Mouse (Mus musculus): ENCODE data around the gene Zfp697.
"Not testable (repeated sequence)": the region's sequence is repeated elsewhere in the genome, so short reads cannot be mapped to it uniquely, and the experiment has no call there.

Zfp697 gene

DNA sequence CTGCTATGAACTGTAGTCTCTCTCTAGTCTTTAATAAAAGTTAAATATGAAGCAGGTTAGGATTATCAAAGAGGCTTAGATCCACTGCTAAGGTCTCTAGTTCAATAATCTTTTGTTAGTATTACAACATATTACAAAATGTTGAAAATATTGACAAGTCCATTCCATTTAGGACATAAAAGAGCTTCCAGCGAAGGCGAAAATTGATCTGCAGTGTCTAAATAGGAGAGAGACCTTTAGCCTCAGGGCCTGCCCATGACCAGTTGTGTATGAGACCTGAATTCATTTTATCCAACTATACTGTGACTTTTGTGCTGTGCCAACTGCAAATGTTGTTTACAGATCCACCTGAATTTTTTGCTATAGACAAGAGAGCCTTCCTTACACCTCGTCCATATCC, 247.4 kb downstream of the Zfp697 start:
- DNase-seq (ENCODE audit: low spot score in 2 of 2), result no peak

DNA sequence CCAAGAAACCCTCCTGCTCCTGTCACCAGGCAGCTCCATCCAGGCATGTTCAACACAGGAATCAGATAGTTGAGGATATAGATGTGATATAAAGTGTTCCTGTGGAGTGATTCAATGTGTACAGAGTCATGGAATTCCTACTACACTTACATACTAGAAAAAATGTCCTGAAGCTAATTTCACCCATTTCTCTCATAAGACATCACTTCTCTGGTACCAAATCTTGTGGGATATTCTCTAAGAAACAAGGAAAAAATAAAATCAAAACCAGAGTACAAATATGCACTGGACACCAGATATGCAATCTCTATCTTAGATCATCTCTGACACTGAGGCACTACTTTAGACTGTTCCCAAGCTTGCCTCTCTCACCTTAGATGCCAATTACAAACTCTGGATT, 247.9 kb downstream of the Zfp697 start, which contains the start of gene Hsd3b5:
TSS of gene Hsd3b5 (minus strand) at position 101 of the 400 bp plus-strand sequence.
- no peak for DNase-seq (ENCODE audit: low spot score in 2 of 2)

DNA sequence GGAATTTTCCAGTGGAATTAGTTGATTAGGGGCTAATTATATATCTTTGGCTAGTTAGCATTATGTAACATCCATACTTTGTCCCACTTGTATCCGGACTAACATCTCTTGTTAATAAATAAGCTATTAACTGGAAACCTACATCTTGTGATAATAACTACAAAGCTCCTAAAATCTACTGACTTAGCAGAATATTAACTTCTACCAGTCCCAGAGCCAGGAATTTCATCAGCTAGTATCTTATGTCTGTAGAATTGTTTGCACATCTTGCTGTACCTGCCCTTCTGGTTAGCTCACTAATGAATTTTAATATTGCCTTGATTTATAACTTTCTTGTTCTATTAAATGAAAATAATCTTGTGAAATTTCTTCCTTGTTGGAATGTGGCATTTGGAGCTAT, 252.9 kb downstream of the Zfp697 start:
- DNase-seq (ENCODE audit: low spot score in 2 of 2), result no peak

DNA sequence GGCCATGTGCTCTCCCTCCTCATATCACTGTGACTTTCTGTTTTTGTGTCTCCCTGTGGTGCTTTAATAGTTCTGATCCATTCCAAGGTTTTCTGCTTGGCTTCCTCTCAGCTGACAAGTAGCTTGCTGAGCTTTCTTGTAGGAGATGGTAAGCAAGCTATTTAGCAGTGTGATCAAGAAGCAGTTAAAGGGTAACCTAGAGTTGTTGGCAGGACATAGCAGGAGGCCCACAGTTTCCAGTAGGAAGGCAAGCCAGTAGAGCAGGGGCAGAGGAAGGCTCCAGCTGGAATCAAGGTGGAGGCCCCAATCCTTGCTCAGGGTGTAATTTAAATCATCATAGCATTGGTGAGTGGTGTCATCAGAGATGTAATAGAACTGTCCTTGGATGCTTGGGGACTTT, 298.5 kb downstream of the Zfp697 start:
- DNase-seq (ENCODE audit: low spot score in 2 of 2), result no peak

DNA sequence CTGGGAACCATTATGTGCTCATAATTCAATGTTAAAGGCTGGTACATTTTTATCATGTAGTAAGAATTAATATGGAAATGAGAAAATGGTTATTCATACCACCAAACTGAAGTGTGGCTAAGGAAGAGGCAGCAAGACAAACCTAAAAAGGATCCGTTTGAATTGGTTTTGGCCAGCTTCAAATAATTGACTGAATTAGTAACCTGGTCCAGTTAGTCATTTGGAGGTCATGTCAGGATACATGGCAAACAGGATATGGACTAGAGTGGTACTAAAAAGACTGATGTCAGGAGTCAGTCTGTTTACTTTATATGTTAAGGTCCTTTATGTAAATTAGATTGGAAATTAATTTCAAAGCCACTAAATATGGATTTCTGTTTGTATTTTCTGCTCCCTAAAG, 300.1 kb downstream of the Zfp697 start:
- DNase-seq (ENCODE audit: low spot score in 2 of 2), result no peak

DNA sequence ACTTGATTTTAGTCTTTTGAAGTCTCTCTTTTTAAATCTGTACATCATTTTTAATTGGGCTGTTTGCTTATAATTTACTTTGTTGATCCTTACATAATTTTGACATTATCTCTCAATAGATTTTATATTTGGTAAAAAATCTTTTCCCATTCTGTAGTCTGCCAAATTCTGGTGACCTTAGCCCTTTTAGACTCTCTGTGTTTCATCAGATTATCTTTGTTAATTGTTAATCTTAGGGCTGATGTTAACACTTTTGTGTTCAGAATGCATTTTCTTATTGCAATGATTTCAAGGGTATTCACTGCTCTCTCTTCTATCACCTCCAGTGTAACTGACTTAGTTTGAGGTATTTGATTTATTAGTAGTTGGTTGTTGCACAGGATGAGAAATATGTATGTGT, 338.5 kb downstream of the Zfp697 start:
- DNase-seq (ENCODE audit: low spot score in 2 of 2), result no peak

DNA sequence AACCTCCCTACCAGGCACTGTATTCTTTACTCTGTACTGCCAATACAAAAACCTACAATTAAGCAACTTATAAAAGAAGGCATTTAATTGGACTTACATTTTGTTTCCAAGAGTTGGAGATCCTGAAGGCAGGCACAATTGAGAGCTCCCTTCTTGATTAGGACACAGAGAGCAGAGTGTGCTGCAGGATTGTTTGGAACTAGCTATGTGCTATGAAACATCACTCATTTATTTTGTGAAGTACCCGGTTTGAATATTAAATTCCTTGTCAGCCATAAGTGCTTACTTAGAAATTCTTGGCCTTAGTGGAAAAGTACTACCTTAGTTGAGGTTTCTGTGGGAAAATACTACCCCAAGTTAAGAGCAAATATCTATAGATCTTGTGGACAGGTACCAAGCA, 342.1 kb downstream of the Zfp697 start, which contains the start of gene Hsd3b2:
TSS of gene Hsd3b2 (minus strand) at position 168 of the 400 bp plus-strand sequence.
- DNase-seq (ENCODE audit: low spot score in 2 of 2), result no peak

DNA sequence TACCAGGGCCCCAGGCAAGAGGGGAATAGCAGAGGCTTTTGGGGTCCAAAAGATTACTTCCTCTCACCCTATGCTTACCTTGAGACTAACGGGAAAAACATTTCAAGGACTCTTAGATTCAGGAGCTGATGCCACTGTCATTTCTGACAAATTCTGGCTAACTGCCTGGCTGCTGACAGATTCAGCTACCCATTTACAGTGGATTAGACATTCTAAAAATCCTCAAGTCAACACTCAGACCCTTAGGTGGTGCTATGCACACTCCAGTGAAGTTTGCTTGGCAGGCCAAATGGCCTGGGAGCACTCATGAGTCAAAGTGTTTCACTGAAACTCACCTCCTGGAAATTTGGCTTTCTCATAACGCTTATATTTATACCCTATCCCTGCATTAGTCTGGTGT, 344.0 kb downstream of the Zfp697 start:
- no peak for DNase-seq (ENCODE audit: low spot score in 2 of 2)

DNA sequence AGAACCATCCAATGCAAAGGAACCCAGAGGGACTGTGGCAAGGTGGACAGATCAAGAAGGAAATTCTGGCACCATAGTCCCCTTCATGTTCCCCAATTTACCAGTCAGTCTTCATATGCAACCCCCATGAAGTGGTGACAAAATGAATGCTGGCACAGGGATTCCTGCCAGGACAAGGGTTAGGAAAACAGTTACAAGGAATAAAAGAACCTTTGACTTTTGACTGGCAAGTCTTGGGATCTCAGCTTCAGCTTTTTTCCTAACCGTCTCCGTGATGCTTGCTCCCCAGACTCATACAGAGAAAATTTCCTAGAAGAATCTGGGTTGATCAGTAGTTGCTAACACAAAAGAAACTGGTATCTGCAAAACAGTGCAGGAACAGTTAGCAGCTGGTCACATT, 351.5 kb downstream of the Zfp697 start:
- no peak for DNase-seq (ENCODE audit: low spot score in 2 of 2)

DNA sequence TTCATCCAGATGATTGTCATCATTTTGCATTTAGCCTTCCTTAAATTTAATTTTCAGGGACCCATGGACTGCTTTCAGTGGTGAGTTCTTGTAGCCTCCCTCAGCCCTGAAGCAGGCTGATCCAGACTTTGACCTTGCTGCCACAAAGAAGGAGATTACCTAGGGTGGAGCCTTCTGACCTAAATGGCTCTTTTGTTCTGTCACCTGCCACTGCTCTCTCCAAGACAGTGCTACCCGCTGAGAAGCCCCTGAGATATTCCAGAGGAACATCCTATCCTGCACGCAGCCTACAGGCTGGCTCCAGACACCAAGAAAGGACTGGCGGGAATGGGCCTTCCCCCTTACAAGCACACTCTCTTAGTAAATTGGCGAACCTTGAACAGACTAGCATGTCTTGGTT, 352.1 kb downstream of the Zfp697 start:
- no peak for DNase-seq (ENCODE audit: low spot score in 2 of 2)

DNA sequence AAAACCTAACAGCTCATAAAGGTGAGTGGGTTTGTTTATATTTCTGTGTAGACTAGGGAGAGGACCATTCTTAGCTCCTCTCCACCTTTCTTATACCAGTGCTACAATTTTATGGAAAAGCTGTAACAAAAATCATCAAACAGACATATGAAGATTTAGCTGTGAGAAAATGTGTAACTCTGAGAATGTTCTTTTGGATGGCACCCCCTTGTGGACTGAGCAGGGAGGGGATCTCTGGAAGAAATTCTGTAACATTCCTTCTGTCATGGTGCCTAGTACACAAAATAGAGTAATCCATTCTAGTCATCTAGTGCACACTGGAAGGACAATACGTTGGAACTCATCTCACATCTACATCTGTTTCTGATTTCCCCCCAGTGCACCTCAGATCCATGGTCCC, 358.8 kb downstream of the Zfp697 start:
- not testable (repeated sequence) for DNase-seq (ENCODE audit: low spot score in 2 of 2)

DNA sequence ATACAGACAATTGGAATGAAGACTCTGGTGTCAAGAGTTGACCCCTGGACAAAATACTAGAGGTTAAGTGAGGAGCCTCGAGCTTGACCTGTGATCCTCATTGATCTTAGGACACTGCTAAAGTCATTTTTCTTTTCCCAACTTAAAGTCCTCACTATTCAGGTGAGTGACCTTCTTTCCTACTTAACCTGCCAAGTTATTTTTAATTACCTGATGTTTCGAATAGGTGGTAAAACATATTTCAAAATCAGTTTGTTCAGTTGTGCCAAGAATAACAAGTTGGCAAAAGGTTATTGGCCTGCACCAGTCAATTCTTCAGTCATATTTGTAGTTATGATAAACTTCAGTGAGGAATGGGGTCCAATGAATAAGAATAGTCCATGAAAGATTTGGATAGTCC, 369.9 kb downstream of the Zfp697 start:
- DNase-seq (ENCODE audit: low spot score in 2 of 2), result no peak

DNA sequence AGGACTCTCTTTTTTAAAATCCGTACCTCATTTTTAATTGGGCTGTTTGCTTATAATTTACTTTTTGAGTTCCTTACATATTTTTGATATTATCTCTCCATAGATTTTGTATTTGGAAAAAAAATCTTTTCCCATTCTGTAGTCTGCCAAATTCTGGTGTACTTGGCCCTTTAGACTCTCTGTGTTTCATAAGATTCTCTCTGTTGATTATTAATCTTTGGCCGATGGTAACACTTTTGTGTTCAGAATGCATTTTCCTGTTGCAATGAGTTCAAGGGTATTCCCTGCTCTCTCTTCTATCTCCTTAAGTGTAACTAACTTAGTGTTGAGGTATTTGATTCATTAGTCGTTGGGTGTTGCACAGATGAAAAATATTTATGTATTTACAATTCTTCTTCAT, 374.6 kb downstream of the Zfp697 start:
- no peak for DNase-seq (ENCODE audit: low spot score in 2 of 2)

DNA sequence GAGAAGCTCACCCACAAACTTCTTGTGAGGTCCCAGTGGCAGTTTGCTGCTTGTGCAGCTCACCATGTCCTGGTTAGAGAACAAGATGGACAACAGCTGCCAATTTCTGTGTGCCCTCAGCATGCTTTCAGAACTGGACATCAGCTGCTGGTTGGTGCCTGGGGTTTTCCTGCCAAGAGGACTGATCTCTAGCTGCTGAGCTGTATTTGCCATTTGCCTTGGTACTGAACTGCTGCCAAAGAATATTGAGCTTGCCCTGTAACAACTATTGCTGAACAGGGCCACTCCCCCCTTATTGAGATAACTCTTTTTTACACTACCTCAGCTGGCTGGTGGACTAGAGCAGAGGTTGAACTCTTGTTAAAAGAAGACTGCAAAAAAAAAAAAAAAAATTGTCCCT, 381.9 kb downstream of the Zfp697 start:
- no peak for DNase-seq (ENCODE audit: low spot score in 2 of 2)

DNA sequence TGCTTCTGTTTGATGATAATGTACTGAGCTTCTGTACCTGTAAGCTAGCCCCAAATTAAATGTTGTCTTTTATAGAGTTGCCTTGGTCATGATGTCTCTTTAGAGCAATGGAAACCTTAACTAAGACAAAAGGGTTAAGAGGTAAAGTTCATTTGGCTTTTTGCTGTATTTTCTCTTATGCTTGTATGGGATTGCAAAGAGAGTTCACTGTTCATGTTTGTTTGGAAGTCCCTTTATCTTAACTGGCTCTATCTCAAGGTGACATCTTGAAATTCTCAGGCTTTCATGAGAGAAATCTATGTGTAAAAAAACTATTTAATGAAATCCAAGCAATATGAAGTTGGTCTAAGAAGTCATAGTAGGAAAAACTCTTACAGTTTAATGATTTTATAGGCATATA, 398.7 kb downstream of the Zfp697 start:
- no peak for DNase-seq (ENCODE audit: low spot score in 2 of 2)

DNA sequence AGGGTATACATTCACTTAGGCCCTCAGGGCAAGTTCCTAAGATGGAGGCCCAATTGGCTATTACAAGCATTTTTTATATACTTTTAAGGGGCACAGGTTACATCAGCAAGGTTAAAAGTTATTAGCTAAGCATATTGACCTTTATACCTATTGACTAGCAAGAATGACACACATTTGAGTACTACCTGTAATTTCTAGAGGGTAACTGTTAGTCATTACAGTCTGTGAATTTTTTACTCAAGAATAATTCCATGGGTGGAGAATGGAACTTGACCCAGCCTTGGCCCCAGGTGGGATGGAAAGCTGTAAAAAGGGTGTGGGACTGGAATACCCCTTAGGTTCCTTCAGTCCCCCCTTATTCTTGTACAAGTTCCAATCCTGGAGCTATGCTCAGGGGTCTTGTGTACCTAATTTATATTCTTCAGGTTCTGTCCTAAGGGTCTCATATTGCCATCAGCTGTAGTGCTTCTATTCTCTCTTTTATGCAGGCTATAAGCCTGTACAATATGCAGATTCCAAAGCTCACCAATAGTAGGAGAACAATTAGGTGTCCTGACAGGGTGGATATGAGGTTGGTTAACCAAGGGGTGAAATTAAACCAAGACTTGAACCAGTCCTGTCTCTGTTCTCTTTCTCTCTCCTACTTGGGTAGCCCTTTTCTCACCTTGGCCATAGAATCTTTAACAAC, 400.1 kb downstream of the Zfp697 start:
- DNase-seq (ENCODE audit: low spot score in 2 of 2), result no peak

DNA sequence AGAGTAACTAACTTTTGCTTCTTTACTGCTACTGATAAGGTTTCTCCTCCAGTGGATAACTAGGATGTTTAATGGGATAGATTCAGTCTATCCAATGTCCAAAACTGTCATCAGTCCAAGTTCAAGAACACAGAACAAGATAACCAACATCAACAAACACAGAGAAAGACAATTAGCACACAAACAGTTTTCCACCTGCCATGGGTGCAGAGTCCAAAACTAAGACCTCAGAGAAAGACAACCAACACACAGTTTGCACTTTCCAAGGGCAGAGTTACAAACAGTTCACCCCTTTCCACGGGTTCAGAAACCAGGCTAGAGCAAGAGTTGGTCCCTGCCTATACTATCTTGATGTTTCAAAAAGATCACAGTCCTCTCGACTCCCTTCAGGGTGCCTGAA, 404.3 kb downstream of the Zfp697 start:
- DNase-seq (ENCODE audit: low spot score in 2 of 2), result no peak

Data from frontal cortex, postnatal 14 days (tissue).